ENCODE assay signal across 24 mouse cellular contexts in genomic region chr12:36150737-36151136, GRCm38 (mm10). TPM values are rescaled to one million over a fixed set of nuclear protein-coding genes. Genes with fewer than 3 reads are reported as not detected.
DNase-seq lines count a peak whose midpoint lies in the region; ATAC-seq and TF ChIP-seq lines count a peak whose summit lies in the region.
"Had no signal": no experiment of that assay in that cellular context is flagged by ENCODE, and none has a peak within 500 bp of the region (broad histone marks: within the 10 kb centered on the region; RNA-seq: fewer than 3 reads in every experiment).

No protein-coding gene starts in this region.

- H3K9me3 ChIP-seq in heart, embryonic 12.5 days (replicated peaks) = no peaks in the 10 kb centered on the region
- H3K9me3 ChIP-seq: hindbrain, embryonic 12.5 days; lung, embryonic 15.5 days; midbrain, embryonic 15.5 days; stomach, embryonic 15.5 days had no signal

- intact Hi-C loops in gastrocnemius, adult 2 months (cut with DNase I) = no loop called here

- no peaks in the 10 kb centered on the region for H3K27me3 ChIP-seq in heart, embryonic 12.5 days (replicated peaks)
- H3K27me3 ChIP-seq: CH12.LX; hindbrain, embryonic 12.5 days; limb, embryonic 13.5 days; lung, embryonic 15.5 days; midbrain, embryonic 15.5 days; stomach, embryonic 15.5 days had no signal

- H3K36me3 ChIP-seq in heart, embryonic 12.5 days = peaks cover 4% of the 10 kb centered on the region; the same call in 1 of the 2 replicates
- H3K36me3 ChIP-seq: hindbrain, embryonic 12.5 days; lung, embryonic 15.5 days; midbrain, embryonic 15.5 days; stomach, embryonic 15.5 days had no signal

- TF ChIP-seq CTCF in gastrocnemius, adult 2 months (IDR thresholded peaks at IDR 0.05) = no peak
- TF ChIP-seq CTCF in layer of hippocampus, adult 2 months (conservative IDR thresholded peaks at IDR 0.05) = no peak

- 40% methylated on average over 2 of the region's 2 CpGs for WGBS in heart, embryonic 12.5 days

- H3K9ac ChIP-seq in heart, embryonic 12.5 days = no peak overlapping the region
- H3K9ac ChIP-seq: hindbrain, embryonic 12.5 days; limb, embryonic 13.5 days; lung, embryonic 15.5 days; midbrain, embryonic 15.5 days; stomach, embryonic 15.5 days had no signal

- H3K27ac ChIP-seq in gastrocnemius, adult 2 months = peak overlapping the region; percentile 79
- H3K27ac ChIP-seq in heart, embryonic 12.5 days (ENCODE audit: poor library complexity, severe bottlenecking) = peak overlapping the region; percentile 80
- H3K27ac ChIP-seq in layer of hippocampus, adult 2 months = peak overlapping the region; percentile 21
- H3K27ac ChIP-seq: hindbrain, embryonic 12.5 days; left cerebral cortex, adult 2 months; limb, embryonic 13.5 days; lung, embryonic 15.5 days; midbrain, embryonic 10.5 days; midbrain, embryonic 15.5 days; stomach, embryonic 15.5 days had no signal

- H3K4me1 ChIP-seq in heart, embryonic 12.5 days (replicated peaks) = peaks cover 33% of the 10 kb centered on the region
- H3K4me1 ChIP-seq: stomach, embryonic 15.5 days had no signal

- no peak; the same call in 1 of the 2 replicates for ATAC-seq in heart, embryonic 12.5 days (ENCODE audit: insufficient number of reproducible peaks, low FRiP score)
- ATAC-seq: activated CD4-positive, CD25-positive, alpha-beta regulatory T cell, adult 4 months; intestine, postnatal 0 days; midbrain, embryonic 15.5 days had no signal

- peak; percentile 25 to 29 for DNase-seq in cerebellum, postnatal 10 days
- DNase-seq in cerebellum, adult 9-11 months = no peak
- no peak for DNase-seq in gastrocnemius, adult 2 months
- no peak for DNase-seq in gastrocnemius, postnatal 10 days
- DNase-seq in heart, postnatal 4 days = no peak
- no peak for DNase-seq in layer of hippocampus, adult 2 months (ENCODE audit: low spot score in 2 of 2)
- no peak for DNase-seq in layer of hippocampus, postnatal 10 days (ENCODE audit: low spot score in 2 of 2)
- DNase-seq: adrenal gland, adult 2 months; adrenal gland, postnatal 36 days; kidney, adult 9 months; kidney, postnatal 10 days; right cerebral cortex, postnatal 25 days had no signal

- peak overlapping the region; percentile 37; the same call in 1 of the 2 replicates for H3K4me2 ChIP-seq in heart, embryonic 12.5 days
- H3K4me2 ChIP-seq: hindbrain, embryonic 12.5 days; limb, embryonic 13.5 days; liver, embryonic 11.5 days; lung, embryonic 15.5 days; midbrain, embryonic 15.5 days; stomach, embryonic 15.5 days had no signal

- 0 out of 2 replicates have a peak overlapping the region, but pooled peaks have one; percentile 9 for H3K4me3 ChIP-seq in gastrocnemius, adult 2 months
- no peak overlapping the region for H3K4me3 ChIP-seq in heart, embryonic 12.5 days
- no peak overlapping the region for H3K4me3 ChIP-seq in layer of hippocampus, adult 2 months
- H3K4me3 ChIP-seq: hindbrain, embryonic 12.5 days; left cerebral cortex, adult 2 months; limb, embryonic 13.5 days; lung, embryonic 15.5 days; midbrain, embryonic 10.5 days; midbrain, embryonic 15.5 days; stomach, embryonic 15.5 days had no signal

RNA-seq across cellular contexts. Expression of gene Ankmy2, which starts 6.2 kb away (rescaled TPM):
- 1 to 10 TPM; 5.1 to 6.5 TPM for total RNA-seq in gastrocnemius, adult 2 months (2021)
- total RNA-seq in gastrocnemius, postnatal 10 days (2021) = 10 to 100 TPM; 13.0 to 16.5 TPM
- polyA plus RNA-seq in heart, embryonic 12.5 days (2016; fragmentation: Nextera tagmentation; extraction: Ambion mirVana) = 26.7 and 27.6 TPM in 2 replicates
- 10 to 100 TPM; 22.1 to 23.6 TPM for total RNA-seq in heart, postnatal 4 days (2021)
- total RNA-seq in layer of hippocampus, adult 2 months (2021) = 10 to 100 TPM; 55.5 to 60.2 TPM
- 10 to 100 TPM; 53.7 to 55.5 TPM for total RNA-seq in layer of hippocampus, postnatal 10 days (2021)

RNA-seq across cellular contexts. Expression of gene Bzw2, which starts 7.1 kb away (rescaled TPM):
- 100 to 1,000 TPM; 107 to 130 TPM for total RNA-seq in gastrocnemius, adult 2 months (2021)
- total RNA-seq in gastrocnemius, postnatal 10 days (2021) = 100 to 1,000 TPM; 149 to 155 TPM
- 213 and 218 TPM in 2 replicates for polyA plus RNA-seq in heart, embryonic 12.5 days (2016; fragmentation: Nextera tagmentation; extraction: Ambion mirVana)
- total RNA-seq in heart, postnatal 4 days (2021) = 100 to 1,000 TPM; 168 to 170 TPM
- total RNA-seq in layer of hippocampus, adult 2 months (2021) = 10 to 100 TPM; 57.4 to 62.5 TPM
- total RNA-seq in layer of hippocampus, postnatal 10 days (2021) = 100 to 1,000 TPM; 140 to 147 TPM

Comparison
In these comparisons a context has a peak if more than half of its experiments do, and no peak if none do; other contexts are left out.
1. DNase-seq: peak in cerebellum, postnatal 10 days (2 of 2); none in cerebellum, adult 9-11 months (single experiment), gastrocnemius, adult 2 months (single experiment), gastrocnemius, postnatal 10 days (single experiment), heart, postnatal 4 days (single experiment), layer of hippocampus, adult 2 months (0 of 2) and layer of hippocampus, postnatal 10 days (0 of 2).
2. H3K27ac ChIP-seq: peak in every context shown above with its lines; median percentile 80 in heart, embryonic 12.5 days; 79 in gastrocnemius, adult 2 months; 21 in layer of hippocampus, adult 2 months.